Mouse (Mus musculus) right cerebral cortex, postnatal 10 days (tissue): ENCODE measurements around the gene Gm47289.

Experiments used
- DNase-seq, 2 experiments: peaks; one replicate each; pipeline ENCODE4 v3.0.0; 2021; ENCODE audit warnings: low spot score in 2 of 2

Gm47289 gene

DNA sequence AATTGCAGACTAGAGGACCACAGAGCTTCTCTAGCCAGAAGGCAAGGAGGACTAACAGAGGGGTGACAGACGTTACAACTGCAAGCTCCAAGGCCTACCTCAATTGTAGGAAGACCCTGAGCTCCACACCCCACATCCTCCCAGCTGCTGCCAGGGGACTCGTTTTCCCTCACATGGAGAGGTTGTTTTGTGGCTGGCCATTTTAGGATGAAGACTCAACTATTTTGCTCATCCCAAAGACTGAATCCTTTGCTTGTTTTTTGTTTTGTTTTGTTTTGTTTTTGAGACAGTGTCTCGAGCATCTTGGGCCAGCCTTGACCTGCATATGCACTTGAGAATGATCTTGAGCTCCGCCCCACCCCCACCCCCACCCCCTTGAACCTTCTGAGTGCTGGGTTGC is at the start of gene Gm47289:
Gm47289 (plus strand) TSS at position 301 of the 400 bp plus-strand sequence.
- no peak for DNase-seq

DNA sequence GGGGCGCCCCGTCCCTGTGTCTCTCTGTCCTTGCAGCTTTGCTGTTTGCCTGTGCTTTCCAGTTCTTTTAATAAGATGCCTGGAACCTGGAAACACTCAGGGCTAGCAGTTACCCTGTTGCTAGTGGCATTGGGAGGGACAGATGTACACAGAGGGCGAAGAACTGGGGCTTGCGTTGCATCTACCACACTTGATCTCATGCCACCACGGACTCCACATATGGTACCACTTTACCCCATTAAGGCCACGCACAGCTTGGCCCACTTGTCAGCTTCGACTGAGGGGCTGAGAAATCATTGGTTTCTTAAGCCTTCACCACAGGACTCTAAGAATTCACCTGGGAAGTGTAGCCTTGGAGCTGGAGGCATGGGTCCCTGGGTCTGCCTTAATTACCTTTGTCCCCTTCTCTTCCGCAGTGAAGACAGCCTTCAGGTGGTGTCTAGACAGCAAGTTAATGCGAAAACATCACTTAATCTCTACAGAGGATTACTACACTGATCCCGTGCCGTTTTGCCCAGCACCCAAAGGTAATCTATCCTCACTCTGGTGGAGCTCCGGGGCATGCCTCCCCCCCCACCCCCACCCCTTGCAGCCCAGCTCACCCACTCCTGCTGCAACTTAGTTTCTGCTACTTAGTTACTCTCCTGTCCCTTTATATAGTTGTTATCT is 49.1 kb upstream of the Gm47289 start:
- no peak for DNase-seq

DNA sequence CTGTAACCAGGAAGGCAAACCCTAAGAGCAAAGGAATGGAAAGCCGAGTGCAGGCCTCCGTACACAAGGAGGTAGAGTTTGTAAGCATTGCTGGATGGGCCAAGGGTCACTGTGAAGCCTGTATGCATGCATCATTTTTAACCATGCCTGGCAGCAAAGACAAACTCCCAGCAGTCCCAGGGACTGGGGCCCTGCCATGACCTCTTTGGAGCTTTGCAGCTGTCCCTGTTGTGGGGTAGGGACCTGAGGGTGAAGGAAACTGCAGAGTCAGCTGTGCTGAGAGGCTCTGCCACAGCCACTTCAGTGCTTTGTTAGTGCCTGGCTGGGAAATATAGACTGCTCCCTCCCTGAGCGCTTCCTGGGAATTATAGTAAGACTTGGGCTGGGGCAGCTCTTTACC is 48.3 kb upstream of the Gm47289 start:
- DNase-seq = no peak

DNA sequence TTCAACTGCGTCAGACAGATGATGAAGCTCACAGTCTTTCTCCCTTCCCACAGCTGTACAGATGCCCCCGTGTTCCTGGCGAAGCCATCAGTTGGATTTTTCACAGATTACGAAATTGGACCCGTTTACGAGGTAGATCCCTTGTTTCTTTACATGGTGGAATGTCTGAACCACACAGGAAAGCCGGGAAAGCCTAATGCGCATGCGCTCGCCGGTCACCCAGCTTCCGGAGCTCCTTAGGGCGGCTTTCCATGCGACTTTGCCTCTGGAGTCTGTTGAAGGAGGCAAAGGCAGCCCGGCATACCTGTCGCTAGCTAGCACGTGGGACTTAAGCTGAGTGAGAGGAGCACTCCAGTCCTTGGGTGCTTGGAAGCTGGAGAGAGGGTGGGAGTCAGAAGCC is 44.0 kb upstream of the Gm47289 start:
- DNase-seq = no peak

DNA sequence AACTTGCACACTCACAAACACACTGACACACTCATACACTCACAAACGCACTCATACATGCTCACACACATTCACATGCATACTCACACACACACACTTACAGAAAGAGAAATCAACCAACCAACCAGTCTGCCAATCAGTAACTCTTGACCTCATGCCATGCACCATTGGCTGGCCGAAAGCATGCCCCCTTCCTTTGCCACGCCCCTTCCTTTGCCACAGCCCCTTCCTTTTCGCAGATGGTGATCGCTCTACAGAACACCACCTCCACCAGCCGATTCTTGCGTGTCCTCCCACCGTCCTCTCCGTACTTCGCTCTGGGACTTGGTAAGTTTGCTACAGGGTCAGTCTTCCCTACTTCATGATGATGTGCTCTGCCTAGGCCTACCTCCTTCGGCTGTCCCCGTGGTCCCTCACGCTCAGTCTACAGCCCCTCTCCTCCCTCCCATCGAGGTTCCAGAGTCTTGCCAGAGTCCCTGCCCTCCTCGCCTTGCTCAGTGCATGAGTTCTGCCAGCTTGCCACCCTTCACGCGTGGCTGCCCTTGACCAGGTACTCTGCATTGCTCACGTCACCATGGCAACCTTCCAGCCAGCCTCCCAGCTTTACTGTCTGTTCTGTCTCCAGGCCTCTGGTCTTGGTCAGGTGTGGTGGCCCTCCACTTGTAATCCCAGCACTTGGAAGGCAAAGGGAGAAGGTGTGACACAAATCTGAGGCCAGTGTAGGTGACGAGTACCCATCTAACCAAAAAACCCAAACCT is 39.4 kb upstream of the Gm47289 start:
- DNase-seq = no peak

DNA sequence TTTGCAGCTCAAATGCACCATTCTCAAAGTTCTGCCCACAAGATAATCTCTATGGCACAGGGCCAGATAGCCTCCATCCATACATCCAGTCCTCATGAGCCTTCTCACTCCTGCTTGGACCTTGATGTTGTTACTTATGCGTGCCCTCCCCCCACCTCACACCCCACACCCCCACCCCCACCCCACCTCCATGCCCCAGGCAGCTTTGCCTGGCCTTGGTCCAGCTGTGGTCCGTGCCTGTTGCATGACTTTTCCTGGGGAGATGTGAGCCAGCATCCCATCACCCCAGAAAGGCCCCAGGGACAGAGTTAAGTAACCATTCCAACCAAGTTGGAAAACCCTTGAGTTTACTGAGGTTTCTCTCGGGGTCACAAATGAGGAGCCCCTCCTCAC is 38.8 kb upstream of the Gm47289 start:
- DNase-seq = no peak

DNA sequence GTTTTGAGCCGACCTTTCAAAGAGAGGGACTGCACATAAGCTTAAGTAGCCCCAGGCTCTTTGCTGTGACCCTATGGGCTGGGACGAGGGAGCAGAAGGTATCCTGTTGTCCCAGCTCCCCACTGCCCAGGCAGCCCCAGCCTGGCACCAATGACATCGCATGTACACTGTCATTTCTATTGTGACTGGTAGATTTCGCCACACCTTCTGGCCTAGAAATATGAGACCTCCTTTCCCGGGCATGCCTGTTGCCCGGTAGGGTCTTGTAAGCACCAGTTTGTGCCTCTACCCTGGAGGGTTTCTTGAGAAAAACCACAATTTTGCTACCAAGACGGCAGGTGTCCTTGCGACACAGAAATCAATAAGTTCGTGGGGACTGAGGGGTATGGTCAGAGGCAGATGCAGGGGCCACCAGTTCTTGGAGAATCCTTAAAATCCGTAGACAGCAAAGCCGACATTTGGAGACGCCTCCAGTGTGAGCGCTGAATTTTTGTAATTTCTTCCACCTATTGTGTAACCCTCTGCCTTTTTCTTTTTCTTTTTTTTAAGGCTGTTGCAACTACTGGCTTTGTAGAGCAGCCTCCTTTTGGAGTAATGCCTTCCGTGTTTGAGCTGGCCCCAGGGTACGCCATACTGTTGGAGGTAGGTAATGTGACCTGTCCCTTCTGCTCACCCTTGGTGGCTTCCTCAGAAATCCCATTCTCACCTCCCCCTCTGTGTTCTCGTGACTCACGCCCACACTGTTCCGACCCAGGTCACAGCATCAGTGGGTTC is 36.2 kb upstream of the Gm47289 start:
- no peak for DNase-seq

DNA sequence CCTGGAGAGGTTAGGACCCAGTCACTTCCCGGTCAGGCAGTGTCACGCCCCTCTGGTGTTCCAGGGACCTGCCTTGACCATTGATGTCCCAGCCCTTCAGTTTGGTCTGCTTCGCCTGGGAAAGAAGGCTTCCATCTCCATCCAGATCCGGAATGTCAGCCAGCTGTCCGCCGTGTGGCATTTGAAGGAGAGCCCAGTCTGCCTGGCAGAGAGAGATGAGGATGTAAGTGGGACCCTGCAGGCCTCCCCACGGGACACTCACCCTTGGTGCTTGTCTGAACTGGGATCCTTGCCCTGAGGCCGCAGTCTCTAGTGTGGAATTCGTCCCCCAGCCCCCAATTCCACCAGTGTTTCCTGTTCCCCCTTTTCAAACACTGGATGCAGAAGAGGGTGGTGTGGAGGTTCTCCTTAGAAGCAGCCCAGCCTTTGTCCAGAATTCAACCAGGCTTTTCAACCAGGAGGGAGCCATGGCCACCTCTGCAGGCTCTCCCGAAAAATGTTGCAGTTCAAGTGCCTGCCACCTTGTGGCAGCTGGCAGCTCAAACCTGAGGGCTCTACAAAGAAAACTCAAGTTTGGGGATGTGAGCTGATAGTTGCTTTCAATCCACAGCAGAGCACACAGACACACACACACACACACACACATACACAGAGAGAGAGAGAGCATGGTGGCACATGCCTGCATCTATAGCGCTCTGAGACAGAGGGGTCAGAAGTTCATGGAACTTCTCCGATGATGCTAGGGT is 30.4 kb upstream of the Gm47289 start:
- no peak for DNase-seq

DNA sequence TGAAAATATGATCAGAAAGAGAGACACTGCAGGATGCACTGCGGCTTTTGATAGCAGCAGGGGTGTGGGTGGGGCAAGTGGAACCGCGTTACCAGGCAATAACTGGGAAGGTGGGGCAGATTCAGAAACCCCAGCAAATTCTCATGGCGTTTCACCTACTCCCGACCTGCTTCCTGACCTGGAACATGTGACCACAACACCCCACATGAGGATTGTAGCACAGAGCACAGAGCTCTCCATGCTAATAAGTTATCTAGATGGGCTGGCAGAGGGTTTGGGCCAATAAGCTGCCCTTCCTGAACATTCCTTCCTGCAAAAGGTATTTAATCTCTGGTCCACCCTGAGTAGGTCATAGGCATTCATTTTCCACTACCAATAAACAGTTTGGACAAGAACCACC is 28.3 kb upstream of the Gm47289 start:
- no peak for DNase-seq

DNA sequence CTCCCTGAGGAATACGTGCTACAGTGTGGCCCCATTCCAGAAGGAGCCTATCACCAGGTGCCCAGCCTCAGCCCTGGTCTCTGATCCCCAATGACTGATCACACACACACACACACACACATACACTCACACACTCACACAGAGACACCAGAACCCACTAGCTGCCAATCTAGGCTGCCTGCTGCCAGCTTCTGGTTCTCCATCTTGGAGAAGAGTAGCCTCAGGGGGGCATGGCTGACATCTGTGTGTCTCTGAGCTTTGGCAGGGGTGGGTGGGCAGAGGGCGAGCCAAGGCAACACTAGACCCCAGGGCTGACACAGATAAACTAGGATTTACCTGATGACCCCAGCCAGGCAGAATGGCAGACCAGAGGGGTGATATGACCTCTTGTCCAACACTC is 20.1 kb upstream of the Gm47289 start:
- DNase-seq = no peak

DNA sequence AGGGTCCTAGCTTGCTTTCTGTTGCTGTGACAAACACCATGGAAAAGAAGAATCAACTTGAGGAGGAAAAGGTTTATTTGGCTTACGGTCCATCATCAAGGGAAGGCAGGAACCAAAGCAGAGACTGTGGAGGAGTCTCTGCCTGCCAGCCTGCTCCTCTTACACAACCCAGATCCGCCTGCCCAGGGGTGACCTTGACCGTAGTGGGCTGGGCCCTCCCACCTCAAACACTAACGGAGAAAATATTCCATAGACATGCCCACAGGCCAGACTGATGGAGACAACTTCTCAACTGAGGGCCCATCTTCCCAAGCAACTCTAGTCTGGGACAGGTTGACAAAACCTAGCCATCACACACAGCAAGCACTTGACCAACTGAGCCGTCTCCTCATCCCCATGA is 16.9 kb upstream of the Gm47289 start:
- DNase-seq = no peak

DNA sequence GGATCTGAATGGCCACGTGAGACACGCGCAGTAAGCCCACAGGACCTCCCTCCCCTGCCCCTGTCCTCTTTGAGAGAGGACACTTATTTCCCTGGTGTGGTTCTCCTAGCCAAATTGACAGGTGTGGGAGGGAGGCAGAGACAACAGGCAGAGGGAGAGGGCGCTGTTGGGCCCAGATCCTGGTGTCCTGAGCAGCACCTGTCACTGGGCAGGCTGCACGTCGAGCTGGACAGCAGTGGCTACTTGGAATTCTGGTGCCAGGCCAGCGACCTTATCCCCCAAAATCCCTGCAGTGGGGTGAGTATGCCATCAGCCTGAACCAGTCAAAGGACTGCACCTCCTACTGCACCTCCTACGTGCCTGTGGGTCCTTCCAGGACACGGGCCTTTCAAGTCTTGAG is 15.6 kb upstream of the Gm47289 start:
- DNase-seq = no peak

DNA sequence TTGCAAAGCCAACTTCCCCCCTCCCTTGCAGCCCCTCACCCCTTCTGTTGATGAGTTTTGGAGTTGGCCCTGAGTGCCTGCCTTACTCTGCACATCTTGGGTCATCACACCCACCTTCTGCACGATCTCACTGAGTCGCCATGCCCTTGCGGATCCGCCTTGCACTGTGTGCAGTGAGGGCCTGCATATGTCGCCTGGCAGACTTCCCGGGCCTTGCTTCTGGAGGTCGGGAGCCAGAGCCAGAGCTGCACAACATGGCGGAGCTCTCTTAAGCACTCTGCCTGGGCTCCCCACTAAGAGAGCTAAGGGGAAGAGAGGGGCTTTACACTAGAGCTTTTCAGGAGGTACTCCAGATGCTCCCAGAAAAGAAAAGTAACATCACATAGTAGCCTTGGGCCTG is 14.3 kb upstream of the Gm47289 start:
- no peak for DNase-seq

DNA sequence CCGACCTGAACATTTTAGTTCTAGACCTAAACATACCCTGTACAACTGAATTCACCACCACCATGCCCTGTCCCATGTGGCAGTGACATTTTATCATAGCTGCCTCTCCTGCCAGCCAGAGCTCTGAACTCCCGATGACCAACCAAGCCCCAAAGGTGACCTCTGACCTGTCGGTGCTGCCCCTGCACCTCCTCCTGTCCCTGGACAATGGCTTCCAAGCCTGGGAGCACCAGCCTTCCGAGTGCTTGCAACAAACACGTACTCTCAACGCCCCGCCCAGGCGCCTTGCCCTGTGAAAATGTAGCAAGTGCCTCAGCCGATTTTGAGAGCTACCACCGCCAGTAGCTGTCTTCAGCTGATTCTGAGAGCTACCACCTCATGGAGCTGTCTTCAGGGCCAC is 13.8 kb upstream of the Gm47289 start:
- no peak for DNase-seq

DNA sequence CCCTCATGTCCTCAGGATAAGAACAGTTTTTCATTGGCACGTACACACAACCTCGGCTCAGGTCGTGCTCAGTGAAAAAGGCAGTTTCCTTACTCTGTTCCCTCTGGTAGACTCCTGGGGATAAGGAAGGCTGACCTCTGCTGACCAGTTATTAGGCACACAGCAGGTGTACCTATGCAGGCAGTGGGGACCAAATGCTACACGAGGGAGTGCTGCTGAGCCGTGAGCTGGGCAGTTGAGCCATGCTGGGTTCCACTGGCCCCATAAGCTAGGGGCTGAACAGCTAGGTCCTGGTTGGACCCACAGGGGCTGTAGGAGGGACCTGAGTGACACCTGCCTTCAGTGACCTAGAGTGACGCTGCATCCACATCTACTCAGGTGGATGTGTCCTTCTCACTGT is 13.3 kb upstream of the Gm47289 start:
- DNase-seq = no peak

DNA sequence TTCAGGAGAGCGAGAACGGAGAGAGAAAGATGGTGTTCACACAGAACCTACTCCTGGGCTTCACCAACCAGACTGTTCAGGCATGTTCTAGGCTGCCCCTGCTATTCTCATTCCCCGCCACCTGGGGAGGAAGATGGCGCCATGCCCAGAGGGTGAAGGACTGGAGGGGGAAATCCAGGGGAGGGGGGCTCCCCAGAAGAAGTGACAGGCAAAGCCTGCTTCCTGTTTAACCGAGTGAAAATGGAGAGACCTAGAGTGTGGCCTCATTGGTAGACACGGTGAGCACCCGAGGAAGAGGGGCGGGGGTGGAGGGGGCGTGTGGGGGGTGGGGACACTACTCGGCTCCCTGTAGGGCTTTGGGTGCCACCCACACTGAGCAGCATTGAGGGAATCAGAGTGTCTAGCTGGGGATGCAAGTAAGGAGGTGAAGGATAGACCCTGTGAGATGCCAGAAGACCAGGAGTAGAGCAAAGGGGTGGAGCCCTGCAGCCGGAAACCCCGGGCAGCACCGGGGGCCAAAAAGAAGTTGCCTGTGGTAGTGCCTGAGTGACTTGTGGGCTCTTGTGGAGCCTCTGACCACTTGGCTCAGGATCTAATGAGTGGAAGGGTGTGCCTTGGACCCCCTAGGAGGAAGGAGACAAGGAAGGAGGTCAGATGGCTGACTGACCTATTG is 12.7 kb upstream of the Gm47289 start:
- DNase-seq = no peak

DNA sequence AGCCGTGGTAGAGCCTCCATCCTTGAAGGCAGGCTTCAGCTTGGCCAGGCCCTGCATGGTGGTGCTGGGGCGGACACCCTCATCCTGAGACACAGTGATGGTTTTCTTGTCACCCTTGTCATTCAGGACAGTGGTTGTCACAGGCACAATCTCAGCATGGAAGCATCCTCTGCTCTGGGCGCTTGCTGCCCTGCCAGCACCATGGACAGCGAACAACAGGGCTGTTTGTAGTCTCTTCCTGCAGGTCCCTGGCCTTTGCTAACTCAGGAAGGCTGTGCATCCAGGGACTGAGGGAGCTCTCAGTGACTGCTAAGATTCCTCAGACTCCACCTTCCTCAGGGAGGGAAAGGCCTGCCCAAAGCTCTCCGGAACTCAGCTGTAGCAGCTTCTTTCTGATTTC is 9.4 kb upstream of the Gm47289 start:
- DNase-seq = no peak

DNA sequence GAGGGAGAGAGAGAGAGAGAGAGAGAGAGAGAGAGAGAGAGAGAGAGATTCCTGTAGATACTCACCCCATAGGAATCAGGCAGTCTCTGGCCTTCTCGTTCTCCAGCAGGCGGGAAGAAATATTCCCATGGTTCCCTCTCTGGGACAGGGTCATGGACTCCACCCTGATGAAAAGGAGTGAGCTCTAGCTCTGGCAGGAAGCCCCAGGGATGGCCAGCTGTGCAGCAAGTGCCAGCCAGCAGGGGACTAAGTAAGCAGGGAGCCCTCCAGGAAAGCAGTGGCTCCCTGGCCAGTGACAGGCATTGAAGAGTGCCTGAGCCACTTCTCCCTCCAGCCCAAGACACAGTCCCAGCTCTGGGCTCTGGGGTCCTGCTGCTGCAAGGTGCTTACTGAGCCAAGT is 7.2 kb upstream of the Gm47289 start:
- DNase-seq = no peak

DNA sequence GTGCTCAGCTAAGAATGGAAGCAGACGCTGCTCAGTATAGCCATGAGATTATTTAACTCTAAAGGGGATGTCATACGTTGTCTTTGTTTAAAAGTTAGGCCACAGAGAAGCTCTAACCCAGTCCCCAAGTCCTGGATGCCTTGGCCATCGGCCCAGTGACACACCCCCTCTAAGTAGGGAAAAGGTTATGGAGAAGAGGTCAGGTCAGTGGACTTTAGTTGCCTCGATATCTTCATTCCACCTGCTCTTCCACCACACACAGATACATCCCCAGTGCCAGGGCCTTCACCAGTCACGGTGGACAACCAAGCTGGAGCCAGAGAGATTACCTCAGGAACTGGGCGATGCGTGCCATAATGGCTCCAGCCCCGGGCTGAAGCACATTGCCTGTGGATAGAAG is 3.5 kb upstream of the Gm47289 start:
- DNase-seq = no peak

DNA sequence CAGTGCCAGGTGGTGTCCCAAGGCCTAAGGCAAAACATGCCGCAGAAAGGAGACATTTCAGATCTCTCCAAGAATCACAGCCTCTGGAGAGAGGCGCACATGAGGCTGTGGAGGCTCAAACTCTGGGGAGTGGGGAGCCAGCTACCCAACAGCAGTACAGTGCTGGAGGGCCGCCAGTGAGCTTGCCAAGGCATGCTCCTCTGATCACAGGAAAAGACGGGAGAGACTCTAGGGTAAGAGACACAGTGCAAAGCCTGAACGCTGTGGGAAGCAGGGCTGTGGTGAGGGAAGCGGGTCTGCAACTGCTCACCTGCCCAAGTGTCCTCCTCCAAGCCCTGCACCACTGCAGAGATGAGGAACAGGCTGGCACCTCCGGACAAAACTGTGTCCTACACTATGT is 3.1 kb upstream of the Gm47289 start:
- peak in 1 of 2 experiments; percentile 41 for DNase-seq
